Mouse (Mus musculus) thymus, adult 2 months (tissue): ENCODE measurements around the gene Baiap3.
A peak's percentile ranks its signal among the peaks of the same experiment; 100 is the strongest.

Experiments
- CTCF ChIP-seq: fragments of 200-500 bp; IDR thresholded peaks from 2 replicates; pipeline ENCODE4 v1.5.1; 2012; ENCODE audit warnings: mild to moderate bottlenecking, control low read depth, low read length, moderate library complexity, borderline replicate concordance; ENCODE audit not compliant: control insufficient read depth, poor library complexity, insufficient read depth; ENCODE audit errors: extremely low read depth
- POLR2A ChIP-seq: fragments of 200-500 bp; IDR thresholded peaks from 2 replicates; pipeline ENCODE4 v1.6.1; 2012; ENCODE audit warnings: mild to moderate bottlenecking, low read length, control low read depth, moderate library complexity; ENCODE audit not compliant: control insufficient read depth, poor library complexity, insufficient read depth; ENCODE audit errors: extremely low read depth

DNA sequence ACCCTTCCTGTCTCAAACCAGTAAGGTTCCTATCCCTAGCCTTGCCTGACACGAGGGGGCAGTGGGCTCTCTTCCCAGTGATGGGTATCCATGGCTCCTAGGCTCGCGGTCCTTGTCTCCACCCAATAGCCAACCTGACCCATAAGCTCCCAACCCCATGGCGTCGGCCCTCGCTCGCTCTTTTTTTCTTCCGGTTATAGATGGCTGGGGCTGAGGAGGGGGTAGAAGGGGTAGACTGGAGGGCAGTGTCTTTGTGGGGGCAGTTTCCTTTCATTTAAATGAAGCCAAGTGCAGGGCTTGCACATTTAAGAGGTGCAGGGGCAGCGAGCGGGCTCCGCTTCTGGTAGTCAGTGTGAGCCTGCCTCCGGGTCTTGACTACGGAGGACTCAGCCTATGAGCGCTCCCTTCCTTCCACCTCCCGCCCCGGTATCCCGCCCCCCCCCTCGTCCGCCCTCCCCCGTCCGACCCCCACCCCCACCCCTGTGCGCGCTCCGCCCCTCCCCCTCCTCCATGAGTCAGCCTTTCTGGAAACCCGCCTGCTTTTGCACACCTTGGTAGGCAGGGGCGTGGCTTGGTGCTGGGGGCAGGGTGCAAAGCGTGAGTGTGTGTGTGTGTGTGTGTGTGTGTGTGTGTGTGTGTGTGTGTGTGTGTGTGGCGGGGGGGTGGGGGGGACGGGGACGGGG, 34.2 kb downstream of the Baiap3 start:
- TF ChIP-seq CTCF = no peak
- peak; percentile 49; the same call in 1 of the 2 replicates for TF ChIP-seq POLR2A
